9 mouse cellular contexts compared by ENCODE assay signal in the genomic region with DNA sequence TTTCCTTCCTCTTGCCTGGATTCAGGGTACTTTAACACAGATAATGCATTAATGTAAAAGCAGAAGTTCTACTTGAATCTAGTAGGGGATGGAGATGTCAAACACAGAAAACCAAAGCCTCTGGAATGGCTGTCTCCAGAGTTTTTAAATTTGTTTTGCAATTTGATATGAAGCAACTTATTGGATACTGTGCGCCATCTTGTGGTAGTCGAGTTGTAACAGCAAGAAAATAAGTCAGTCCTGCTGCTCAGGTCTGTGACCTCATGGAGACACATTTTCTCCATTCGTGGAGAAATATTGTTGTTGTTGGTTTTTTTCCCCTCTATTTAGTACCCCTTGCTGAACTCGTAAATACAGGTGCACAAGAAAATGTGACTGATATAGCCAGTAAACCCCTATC. TPM values are rescaled to one million over a fixed set of nuclear protein-coding genes. Genes with fewer than 3 reads are reported as not detected.
DNase-seq lines count a peak whose midpoint lies in the region; ATAC-seq and TF ChIP-seq lines count a peak whose summit lies in the region.
"Had no signal": no experiment of that assay in that cellular context is flagged by ENCODE, and none has a peak within 500 bp of the region (broad histone marks: within the 10 kb centered on the region; RNA-seq: fewer than 3 reads in every experiment).

No protein-coding gene starts in this region.

- H3K79me2 ChIP-seq in CH12.LX (replicated peaks; ENCODE audit: control insufficient read depth, extremely low read depth, insufficient read depth, poor library complexity, severe bottlenecking): no peaks in the 10 kb centered on the region

- dilution Hi-C loops in CH12.LX (cut with MboI; ENCODE audit: extremely low pct_ligation_motif_present, extremely low pct_unique_long_range_greater_than_20kb, low sequenced_read_pairs): no loop called here

- 7% methylated on average over 4 of the region's 4 CpGs for WGBS in kidney, embryonic 14.5 days
- WGBS in cerebellum, adult 2 months: 1% methylated on average over 4 of the region's 4 CpGs

- H3K4me3 ChIP-seq in kidney, embryonic 14.5 days (ENCODE audit: low read length): no peak overlapping the region
- H3K4me3 ChIP-seq in CH12.LX (replicated peaks in 1 of 3; ENCODE audit: low read depth in 2 of 3, low read length in 2 of 3, poor library complexity in 1 of 3): no peak overlapping the region
- H3K4me3 ChIP-seq in cerebellum, adult 2 months (replicated peaks; ENCODE audit: insufficient read depth, low read depth, low read length): no peak overlapping the region

- in situ Hi-C loops in CH12.LX (cut with MboI; ENCODE audit: low pct_ligation_motif_present, low pct_unique_long_range_greater_than_20kb, low sequenced_read_pairs): loop anchor here (5.0 kb wide), 1 partner anchor 129 kb away; no protein-coding TSS in a partner anchor

- TF ChIP-seq EP300 in CH12.LX (IDR thresholded peaks at IDR 0.05; ENCODE audit: low read length): no peak

- TF ChIP-seq POLR2A in CH12.LX (IDR thresholded peaks at IDR 0.05; ENCODE audit: low read depth, low read length): no peak
- TF ChIP-seq POLR2A in cerebellum, adult 2 months (IDR thresholded peaks at IDR 0.05; ENCODE audit: borderline replicate concordance, insufficient read depth, low read length): no peak

- no peaks in the 10 kb centered on the region for H3K9me3 ChIP-seq in kidney, embryonic 14.5 days (ENCODE audit: control insufficient read depth, low read length)
- no peaks in the 10 kb centered on the region for H3K9me3 ChIP-seq in CH12.LX (replicated peaks; ENCODE audit: low read length)

- no peak overlapping the region for H3K4me2 ChIP-seq in kidney, embryonic 14.5 days (replicated peaks; ENCODE audit: low read depth, low read length)
- no peak overlapping the region for H3K4me2 ChIP-seq in CH12.LX (ENCODE audit: insufficient read depth, low read depth, poor library complexity, severe bottlenecking)

- TF ChIP-seq CTCF in CH12.LX (conservative IDR thresholded peaks at IDR 0.05 in 1 of 2, IDR thresholded peaks at IDR 0.05 in 1 of 2; ENCODE audit: low read depth in 2 of 2, low read length in 2 of 2): peak; percentile 67 to 86
- TF ChIP-seq CTCF in cerebellum, adult 2 months (IDR thresholded peaks at IDR 0.05; ENCODE audit: borderline replicate concordance, insufficient read depth, low read depth, low read length): peak; percentile 33; the same call in 1 of the 2 replicates

- ATAC-seq in kidney, embryonic 14.5 days (ENCODE audit: low FRiP score, low TSS enrichment): no peak
- ATAC-seq in monocyte, adult 5-6 weeks (replicated peaks; ENCODE audit: insufficient number of reproducible peaks, low FRiP score, low TSS enrichment, poor library complexity, severe bottlenecking): 0 out of 2 replicates have a peak, but pooled peaks have one; percentile 24

- H3K4me1 ChIP-seq in kidney, embryonic 14.5 days (ENCODE audit: control insufficient read depth, insufficient read depth, low read length): no peaks in the 10 kb centered on the region
- peaks cover 2 to 13% of the 10 kb centered on the region in 2 experiments; a peak in 3 of 4 replicates for H3K4me1 ChIP-seq in CH12.LX (ENCODE audit: control insufficient read depth in 1 of 2, insufficient read depth in 2 of 2)
- H3K4me1 ChIP-seq in cerebellum, adult 2 months (ENCODE audit: control insufficient read depth, insufficient read depth, low read length): no peaks in the 10 kb centered on the region

- no peak overlapping the region for H3K9ac ChIP-seq in kidney, embryonic 14.5 days (ENCODE audit: low read depth, low read length)
- no peak overlapping the region for H3K9ac ChIP-seq in CH12.LX (ENCODE audit: insufficient read depth, low read depth)

- no peaks in the 10 kb centered on the region for H3K36me3 ChIP-seq in kidney, embryonic 14.5 days (ENCODE audit: control insufficient read depth, insufficient read depth, low read length)
- H3K36me3 ChIP-seq in CH12.LX (replicated peaks in 1 of 2; ENCODE audit: control insufficient read depth in 1 of 2, insufficient read depth in 1 of 2, low read length in 1 of 2): no peaks in the 10 kb centered on the region

- H3K27me3 ChIP-seq in kidney, embryonic 14.5 days (ENCODE audit: control insufficient read depth, insufficient read depth, low read length): no peaks in the 10 kb centered on the region
- no peaks in the 10 kb centered on the region for H3K27me3 ChIP-seq in CH12.LX (replicated peaks)
- H3K27me3 ChIP-seq in cerebellum, adult 2 months (ENCODE audit: control insufficient read depth, insufficient read depth, low read length): no peaks in the 10 kb centered on the region

- no peak overlapping the region for H3K27ac ChIP-seq in kidney, embryonic 14.5 days (ENCODE audit: low read depth, low read length)
- H3K27ac ChIP-seq in CH12.LX (ENCODE audit: insufficient read depth, low read depth): no peak overlapping the region
- H3K27ac ChIP-seq in cerebellum, adult 2 months (ENCODE audit: insufficient read depth, low read length): no peak overlapping the region
- H3K27ac ChIP-seq: macrophage had no signal

- peak; percentile 10 for DNase-seq in kidney, adult 11 months
- peak; percentile 86 for DNase-seq in 3T3-L1 (ENCODE audit: low read depth, low spot score)
- DNase-seq in CH12.LX (ENCODE audit: extremely low read depth): peak; percentile 66
- peak in 1 of 2 experiments; percentile 41 for DNase-seq in cerebellum, adult 2 months
- peak; percentile 53 for DNase-seq in kidney, adult 9 months
- no peak for DNase-seq in spleen, postnatal 14 days (ENCODE audit: low spot score in 2 of 2)

- peak; percentile 79 for TF ChIP-seq RAD21 in CH12.LX (IDR thresholded peaks at IDR 0.05; ENCODE audit: low read depth, low read length)

TF ChIP-seq in CH12.LX, 34 proteins besides CTCF, POLR2A, EP300 and RAD21:
- TF ChIP-seq ZMIZ1 (IDR thresholded peaks at IDR 0.05; ENCODE audit: low read depth, low read length) (no peak), SMC3 (IDR thresholded peaks at IDR 0.05; ENCODE audit: low read depth, low read length) (peak; percentile 81), ZC3H11A (IDR thresholded peaks at IDR 0.05; ENCODE audit: low read depth, low read length) (peak; percentile 19; the same call in 1 of the 2 replicates)

RNA-seq across cellular contexts. Expression of gene Fpr3, which starts 8.4 kb away (rescaled TPM):
- not detected in 2 replicates for polyA plus RNA-seq in kidney, embryonic 14.5 days (2014; fragmentation: Nextera tagmentation; extraction: Ambion mirVana)
- total RNA-seq in CH12.LX (2012; rRNA removed) (not detected in 2 replicates), CH12.LX (2014; rRNA removed) (not detected in 2 replicates)
- polyA plus RNA-seq in CH12.LX (2012; ENCODE audit: insufficient read length, low read depth): not detected in 2 replicates
- polyA plus RNA-seq in cerebellum, adult 2 months (2012; rRNA removed): not detected in 2 replicates
- total RNA-seq in monocyte, adult 5-6 weeks (2017): not detected in 3 replicates
- polyA plus RNA-seq: macrophage had no signal

RNA-seq across cellular contexts. Expression of gene Fpr2, which starts 8.4 kb away (rescaled TPM):
- 0.23 and 0.34 TPM in 2 replicates for polyA plus RNA-seq in kidney, embryonic 14.5 days (2014; fragmentation: Nextera tagmentation; extraction: Ambion mirVana)
- total RNA-seq in CH12.LX (2012; rRNA removed): not detected in 2 replicates
- total RNA-seq in CH12.LX (2014; rRNA removed): not detected in 2 replicates
- not detected in 2 replicates for polyA plus RNA-seq in CH12.LX (2012; ENCODE audit: insufficient read length, low read depth)
- polyA plus RNA-seq in cerebellum, adult 2 months (2012; rRNA removed): 0.52 and 1.0 TPM in 2 replicates
- total RNA-seq in monocyte, adult 5-6 weeks (2017): 29.1 to 53.2 TPM (median 41.4 TPM) in 3 replicates

RNA-seq across cellular contexts. Expression of gene Fpr1, which starts 12.3 kb away (rescaled TPM):
- 0.16 TPM in 1 of 2 replicates, not detected in the other for polyA plus RNA-seq in kidney, embryonic 14.5 days (2014; fragmentation: Nextera tagmentation; extraction: Ambion mirVana)
- not detected in 2 replicates for total RNA-seq in CH12.LX (2012; rRNA removed)
- total RNA-seq in CH12.LX (2014; rRNA removed): not detected in 2 replicates
- polyA plus RNA-seq in CH12.LX (2012; ENCODE audit: insufficient read length, low read depth): not detected in 2 replicates
- polyA plus RNA-seq in cerebellum, adult 2 months (2012; rRNA removed): not detected in 2 replicates
- total RNA-seq in monocyte, adult 5-6 weeks (2017): 9.8 to 11.3 TPM (median 10.1 TPM) in 3 replicates

RNA-seq across cellular contexts. Expression of gene Has1, which starts 41.0 kb away (rescaled TPM):
- 1.1 and 1.6 TPM in 2 replicates for polyA plus RNA-seq in kidney, embryonic 14.5 days (2014; fragmentation: Nextera tagmentation; extraction: Ambion mirVana)
- total RNA-seq in CH12.LX (2012; rRNA removed): not detected in 2 replicates
- not detected in 2 replicates for total RNA-seq in CH12.LX (2014; rRNA removed)
- not detected in 2 replicates for polyA plus RNA-seq in CH12.LX (2012; ENCODE audit: insufficient read length, low read depth)
- polyA plus RNA-seq in cerebellum, adult 2 months (2012; rRNA removed): 0.78 and 0.93 TPM in 2 replicates
- total RNA-seq in monocyte, adult 5-6 weeks (2017): not detected in 3 replicates
- polyA plus RNA-seq: macrophage had no signal

Comparison
In these comparisons a context has a peak if more than half of its experiments do, and no peak if none do; other contexts are left out.
1. DNase-seq: peak in kidney, adult 11 months (single experiment), 3T3-L1 (single experiment), CH12.LX (single experiment) and kidney, adult 9 months (single experiment); none in spleen, postnatal 14 days (0 of 2).